Mouse (Mus musculus): Measurements from ENCODE around the gene Cib3. TPM values are rescaled to one million over a fixed set of nuclear protein-coding genes. Genes with fewer than 3 reads are reported as not detected.

Gene Cib3
- total and polyA plus RNA-seq, 3 experiments: not detected

DNA sequence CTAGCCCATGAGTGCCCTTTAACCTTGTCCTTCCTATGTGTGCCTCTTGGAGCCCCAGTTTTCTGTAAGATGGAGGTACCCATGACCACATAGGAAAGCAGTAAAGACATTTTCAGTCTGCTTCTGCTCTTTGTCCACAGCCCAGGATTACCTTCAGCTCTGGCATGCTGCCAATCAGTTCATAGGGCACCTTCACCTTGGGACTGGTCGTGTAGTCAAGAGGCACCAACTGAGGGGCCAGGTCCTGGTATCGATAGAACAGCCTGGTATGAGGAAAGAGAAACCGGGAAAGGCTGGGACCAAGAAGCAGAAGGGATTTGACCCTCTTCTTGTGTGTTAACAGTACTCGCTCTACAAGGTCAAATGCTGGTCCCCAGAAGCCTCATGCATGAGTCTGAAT lies 2.4 kb downstream of the Cib3 start:
- no peak overlapping the region for H3K9ac ChIP-seq (ENCODE audit: control insufficient read depth, low read depth, low read length, poor library complexity, severe bottlenecking)
- TF ChIP-seq MYB (IDR thresholded peaks at IDR 0.05; ENCODE audit: low read depth, low read length) (no peak), MXI1 (IDR thresholded peaks at IDR 0.05; ENCODE audit: low read depth, low read length) (no peak), TCF12 (IDR thresholded peaks at IDR 0.05; ENCODE audit: low read depth, low read length) (no peak), JUND (IDR thresholded peaks at IDR 0.05; ENCODE audit: low read depth, low read length) (no peak), MEF2A (IDR thresholded peaks at IDR 0.05; ENCODE audit: extremely low read depth, insufficient replicate concordance, low read depth, low read length, poor library complexity, severe bottlenecking) (no peak), CTCF (IDR thresholded peaks at IDR 0.05 in 2 of 3, conservative IDR thresholded peaks at IDR 0.05 in 1 of 3; ENCODE audit: control insufficient read depth in 1 of 3, insufficient read depth in 1 of 3, low read depth in 2 of 3, low read length in 3 of 3, poor library complexity in 1 of 3, severe bottlenecking in 1 of 3) (no peak), RAD21 (IDR thresholded peaks at IDR 0.05; ENCODE audit: low read depth, low read length) (no peak), EP300 (IDR thresholded peaks at IDR 0.05; ENCODE audit: low read depth in 1 of 2, low read length in 2 of 2) (no peak), USF2 (IDR thresholded peaks at IDR 0.05; ENCODE audit: borderline replicate concordance in 1 of 2, insufficient read depth in 1 of 2, low read depth in 1 of 2, low read length in 2 of 2) (no peak), POLR2AphosphoS5 (IDR thresholded peaks at IDR 0.05; ENCODE audit: borderline replicate concordance, low read depth, low read length) (no peak), CHD2 (IDR thresholded peaks at IDR 0.05; ENCODE audit: low read length) (no peak), NELFE (IDR thresholded peaks at IDR 0.05; ENCODE audit: low read depth, low read length) (no peak), MAX (IDR thresholded peaks at IDR 0.05; ENCODE audit: low read length) (no peak), MYC (IDR thresholded peaks at IDR 0.05; ENCODE audit: low read depth, low read length) (no peak), UBTF (IDR thresholded peaks at IDR 0.05; ENCODE audit: borderline replicate concordance, insufficient read depth, low read depth, low read length) (no peak), ZKSCAN1 (IDR thresholded peaks at IDR 0.05; ENCODE audit: low read depth, low read length) (no peak), ETS1 (IDR thresholded peaks at IDR 0.05; ENCODE audit: low read depth, low read length) (no peak), MAFK (IDR thresholded peaks at IDR 0.05; ENCODE audit: borderline replicate concordance, low read depth, low read length) (no peak)
- no peaks in the 10 kb centered on the region for H3K79me2 ChIP-seq (ENCODE audit: control insufficient read depth, insufficient read depth, low read length, poor library complexity)
- no peaks in the 10 kb centered on the region for H3K9me3 ChIP-seq (replicated peaks; ENCODE audit: insufficient read depth, low read length)
- DNase-seq (ENCODE audit: low read depth, low spot score): no peak
- H3K27ac ChIP-seq (ENCODE audit: control insufficient read depth, low read depth, low read length): no peak overlapping the region
- no peaks in the 10 kb centered on the region for H3K27me3 ChIP-seq (ENCODE audit: control insufficient read depth in 1 of 2, insufficient read depth in 2 of 2, low read length in 2 of 2)
- peaks cover 0 to 3% of the 10 kb centered on the region in 2 experiments; a peak in 2 of 4 replicates for H3K4me1 ChIP-seq (ENCODE audit: control insufficient read depth in 1 of 2, insufficient read depth in 2 of 2, low read length in 2 of 2)
- no peak overlapping the region for H3K4me3 ChIP-seq (ENCODE audit: control insufficient read depth in 1 of 2, insufficient read depth in 1 of 2, low read depth in 2 of 2, low read length in 2 of 2)
- no peaks in the 10 kb centered on the region for H3K36me3 ChIP-seq (ENCODE audit: control insufficient read depth in 1 of 2, insufficient read depth in 2 of 2, low read length in 2 of 2)

DNA sequence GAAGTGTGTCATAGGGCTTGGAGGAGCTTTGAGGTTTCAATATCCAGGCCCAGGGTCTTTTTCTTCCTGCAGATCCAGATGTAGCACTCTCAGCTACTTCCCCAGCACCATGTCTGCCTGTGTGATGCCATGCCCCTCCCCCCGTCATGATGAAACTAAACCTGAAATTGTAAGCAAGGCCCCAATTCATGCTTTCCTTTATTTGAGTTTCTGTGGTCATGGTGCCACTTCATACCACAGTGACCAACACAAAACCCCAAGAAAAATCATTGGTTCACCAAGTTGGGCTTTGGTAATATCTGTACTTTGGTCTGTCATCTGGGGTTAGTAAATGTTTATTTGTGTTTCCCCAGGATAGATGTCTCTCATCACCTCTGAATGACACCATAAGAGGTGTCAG lies 4.1 kb downstream of the Cib3 start:
- Histone ChIP-seq H3K9me3 (replicated peaks; ENCODE audit: insufficient read depth, low read length) (no peaks in the 10 kb centered on the region), H3K4me3 (ENCODE audit: control insufficient read depth in 1 of 2, insufficient read depth in 1 of 2, low read depth in 2 of 2, low read length in 2 of 2) (no peak overlapping the region), H3K4me1 (ENCODE audit: control insufficient read depth in 1 of 2, insufficient read depth in 2 of 2, low read length in 2 of 2) (peaks cover 0 to 3% of the 10 kb centered on the region in 2 experiments; a peak in 2 of 4 replicates), H3K27ac (ENCODE audit: control insufficient read depth, low read depth, low read length) (no peak overlapping the region), H3K9ac (ENCODE audit: control insufficient read depth, low read depth, low read length, poor library complexity, severe bottlenecking) (no peak overlapping the region), H3K79me2 (ENCODE audit: control insufficient read depth, insufficient read depth, low read length, poor library complexity) (no peaks in the 10 kb centered on the region), H3K36me3 (ENCODE audit: control insufficient read depth in 1 of 2, insufficient read depth in 2 of 2, low read length in 2 of 2) (no peaks in the 10 kb centered on the region), H3K27me3 (ENCODE audit: control insufficient read depth in 1 of 2, insufficient read depth in 2 of 2, low read length in 2 of 2) (no peaks in the 10 kb centered on the region)
- DNase-seq (ENCODE audit: low read depth, low spot score): no peak
- TF ChIP-seq ZNF384 (IDR thresholded peaks at IDR 0.05; ENCODE audit: low read depth, low read length) (no peak), CTCF (IDR thresholded peaks at IDR 0.05 in 2 of 3, conservative IDR thresholded peaks at IDR 0.05 in 1 of 3; ENCODE audit: control insufficient read depth in 1 of 3, insufficient read depth in 1 of 3, low read depth in 2 of 3, low read length in 3 of 3, poor library complexity in 1 of 3, severe bottlenecking in 1 of 3) (no peak), MAZ (IDR thresholded peaks at IDR 0.05; ENCODE audit: low read depth, low read length) (no peak), UBTF (IDR thresholded peaks at IDR 0.05; ENCODE audit: borderline replicate concordance, insufficient read depth, low read depth, low read length) (no peak), GATA1 (IDR thresholded peaks at IDR 0.05; ENCODE audit: low read depth, low read length) (no peak), ZMIZ1 (IDR thresholded peaks at IDR 0.05; ENCODE audit: low read depth, low read length) (no peak), ZKSCAN1 (IDR thresholded peaks at IDR 0.05; ENCODE audit: low read depth, low read length) (no peak), TBP (IDR thresholded peaks at IDR 0.05; ENCODE audit: low read depth, low read length) (no peak), RCOR1 (IDR thresholded peaks at IDR 0.05; ENCODE audit: low read depth, low read length) (no peak), MYC (IDR thresholded peaks at IDR 0.05; ENCODE audit: low read depth, low read length) (no peak), BHLHE40 (IDR thresholded peaks at IDR 0.05; ENCODE audit: borderline replicate concordance, low read depth, low read length) (no peak), KAT2A (conservative IDR thresholded peaks at IDR 0.05; ENCODE audit: low read depth, low read length) (no peak)
